Mouse (Mus musculus) cortical plate, adult 2 months (tissue): ENCODE results near the gene Tiparp. TPM values are rescaled to one million over a fixed set of nuclear protein-coding genes. Genes with fewer than 3 reads are reported as not detected.

Experiments
- H3K27ac ChIP-seq: fragments of 200-500 bp; 2 replicates; pipeline ENCODE4 v1.5.1; 2012; ENCODE audit warnings: low read length, control low read depth, inconsistent platforms; ENCODE audit not compliant: insufficient read depth
- H3K4me1 ChIP-seq: fragments of 200-500 bp; 2 replicates; pipeline ENCODE4 v1.6.1; 2011; ENCODE audit warnings: low read length; ENCODE audit not compliant: control insufficient read depth, insufficient read depth
- H3K4me3 ChIP-seq: fragments of 200-500 bp; 2 replicates; pipeline ENCODE4 v1.5.1; 2011; ENCODE audit warnings: mild to moderate bottlenecking, low read length, control low read depth; ENCODE audit not compliant: insufficient read depth
- CTCF ChIP-seq: fragments of 200-500 bp; IDR thresholded peaks from 2 replicates; pipeline ENCODE4 v1.5.1; 2011; ENCODE audit warnings: mild to moderate bottlenecking, control low read depth, low read length; ENCODE audit not compliant: insufficient read depth; ENCODE audit errors: extremely low read depth
- POLR2A ChIP-seq: fragments of 200-500 bp; IDR thresholded peaks from 2 replicates; pipeline ENCODE4 v1.6.1; 2011; ENCODE audit warnings: mild to moderate bottlenecking, low read length, control low read depth; ENCODE audit not compliant: insufficient read depth; ENCODE audit errors: extremely low read depth
- polyA plus RNA-seq: library from polyadenylated mRNA; depleted of rRNA; stranded (reverse); fragments of >200 nt; gene quantifications from 2 replicates; pipeline ENCODE4 v1.2.3, GENCODE M21; 2012

Tiparp gene
- polyA plus RNA-seq, 1 experiment = 8.2 TPM

DNA sequence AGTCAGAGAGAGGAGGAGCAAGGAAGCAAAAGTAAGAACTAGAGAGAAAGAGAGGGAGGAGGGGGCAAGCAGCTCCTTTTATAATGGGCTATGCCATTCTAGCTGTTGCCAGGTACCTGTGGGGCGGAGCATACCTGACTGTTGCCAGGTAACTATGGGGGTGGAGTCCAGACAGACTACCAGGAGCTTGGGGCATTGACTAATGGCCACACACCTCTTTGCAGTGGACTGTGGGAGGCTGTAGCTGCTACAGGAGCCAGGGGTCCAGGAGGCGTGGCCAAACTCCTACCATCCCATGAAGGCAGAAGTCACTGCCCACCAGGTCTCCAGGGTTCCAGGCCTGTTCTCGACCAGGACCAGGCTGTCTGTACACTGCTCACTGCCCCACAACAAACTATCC is 49.4 kb downstream of the Tiparp start:
- Histone ChIP-seq H3K4me3 (no peak overlapping the region), H3K27ac (no peak overlapping the region)
- TF ChIP-seq POLR2A (no peak), CTCF (no peak)

DNA sequence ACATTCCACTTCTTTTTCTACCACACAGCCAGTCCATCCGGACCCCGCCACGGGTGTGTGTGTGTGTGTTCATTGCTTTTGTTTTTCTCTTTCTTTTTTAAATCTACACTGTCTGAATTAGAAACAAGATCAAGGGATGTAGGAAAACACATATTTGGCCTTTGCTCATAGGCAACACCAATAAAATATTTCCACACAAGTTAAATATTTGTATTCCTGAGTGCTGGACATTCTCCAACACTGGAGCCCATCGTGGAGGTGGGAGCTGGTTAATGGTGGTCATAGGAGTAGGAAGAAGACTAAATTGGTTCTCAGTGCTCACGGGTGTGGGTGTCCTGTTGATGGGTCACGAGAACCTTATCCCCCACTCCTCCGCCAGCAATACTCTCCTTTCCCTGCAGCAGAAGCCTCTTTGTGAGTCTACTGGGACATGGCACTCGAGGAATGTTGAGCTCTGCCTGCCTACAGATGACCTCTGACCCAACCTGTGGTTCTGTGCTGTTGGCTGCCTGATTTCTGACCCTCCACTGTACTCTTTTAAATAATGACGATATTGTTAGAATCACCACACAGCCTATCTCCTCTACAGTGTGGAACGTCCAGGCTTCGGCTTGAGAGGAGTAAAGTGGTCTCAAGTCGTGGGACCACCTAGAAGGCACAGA is 51.2 kb downstream of the Tiparp start:
- no peak overlapping the region for H3K4me3 ChIP-seq
- H3K27ac ChIP-seq = no peak overlapping the region
- TF ChIP-seq POLR2A (no peak), CTCF (no peak)
- H3K4me1 ChIP-seq = no peaks in the 10 kb centered on the region

More for the DNA sequence above, 49.4 kb downstream of the Tiparp start:
- no peaks in the 10 kb centered on the region for H3K4me1 ChIP-seq

DNA sequence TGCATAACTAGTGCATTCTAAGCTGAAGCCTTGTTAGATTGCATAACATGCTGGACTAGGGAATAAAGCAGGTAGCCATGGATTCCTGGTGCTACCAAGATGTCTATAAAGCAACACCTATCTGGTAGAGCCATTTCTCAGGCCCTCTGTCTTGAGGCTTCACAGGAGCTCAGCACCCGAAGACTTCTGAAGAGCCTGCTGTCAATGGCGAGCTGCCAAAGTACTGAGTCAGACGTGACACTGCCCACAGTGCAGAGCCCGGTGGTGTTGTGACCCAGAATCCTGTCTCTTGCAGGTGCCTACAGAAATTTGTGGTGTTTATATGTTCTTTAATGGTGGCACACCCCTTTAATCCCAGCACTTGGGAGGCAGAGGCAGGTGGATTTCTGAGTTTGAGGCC is 53.4 kb downstream of the Tiparp start:
- TF ChIP-seq CTCF = no peak
- TF ChIP-seq POLR2A = no peak
- Histone ChIP-seq H3K4me3 (no peak overlapping the region), H3K4me1 (0 out of 2 replicates have a peak, but pooled peaks cover under 1% of the 10 kb centered on the region), H3K27ac (no peak overlapping the region)

DNA sequence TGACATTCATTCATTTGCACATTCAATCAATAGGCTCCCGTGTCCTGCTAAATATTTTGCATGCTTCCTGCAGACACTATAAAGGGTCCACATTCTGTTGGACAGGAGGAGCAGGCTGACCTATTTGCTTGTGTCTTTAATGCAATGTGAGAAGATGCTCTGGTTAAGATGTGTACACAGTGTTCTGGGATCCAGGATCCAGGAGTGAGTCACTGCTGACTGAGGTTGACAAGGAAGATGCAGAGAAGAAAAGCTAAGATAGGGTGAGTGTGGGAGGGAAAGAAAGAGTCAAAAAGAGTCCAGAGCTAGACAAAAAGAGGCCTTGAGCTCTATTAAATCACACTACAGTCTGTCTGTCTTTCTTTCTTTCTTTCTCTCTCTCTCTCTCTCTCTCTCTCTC is 56.1 kb downstream of the Tiparp start:
- no peak for TF ChIP-seq POLR2A
- no peak for TF ChIP-seq CTCF
- Histone ChIP-seq H3K4me3 (no peak overlapping the region), H3K4me1 (0 out of 2 replicates have a peak, but pooled peaks cover 2% of the 10 kb centered on the region), H3K27ac (no peak overlapping the region)

DNA sequence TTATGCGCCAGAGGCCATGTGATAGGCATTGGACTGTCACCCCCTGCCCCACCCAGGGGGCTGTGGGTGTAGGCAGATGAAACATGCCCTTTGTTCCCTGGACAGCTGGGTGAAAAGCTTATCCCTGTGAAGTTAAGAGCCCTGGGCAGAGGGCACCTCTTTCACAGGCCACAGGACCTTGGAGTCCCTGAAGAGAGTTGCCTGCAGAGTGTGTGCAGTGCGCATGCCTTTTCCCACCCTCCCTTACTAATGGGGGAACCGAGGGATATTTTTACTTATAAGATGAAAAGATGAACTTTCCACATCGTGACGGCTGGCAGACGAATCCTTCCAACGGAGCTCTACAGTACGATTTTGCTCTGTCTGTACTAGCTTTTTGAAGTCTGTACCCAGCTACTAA is 57.1 kb downstream of the Tiparp start:
- no peak for TF ChIP-seq CTCF
- TF ChIP-seq POLR2A = no peak
- Histone ChIP-seq H3K4me3 (no peak overlapping the region), H3K27ac (no peak overlapping the region), H3K4me1 (0 out of 2 replicates have a peak, but pooled peaks cover 2% of the 10 kb centered on the region)

DNA sequence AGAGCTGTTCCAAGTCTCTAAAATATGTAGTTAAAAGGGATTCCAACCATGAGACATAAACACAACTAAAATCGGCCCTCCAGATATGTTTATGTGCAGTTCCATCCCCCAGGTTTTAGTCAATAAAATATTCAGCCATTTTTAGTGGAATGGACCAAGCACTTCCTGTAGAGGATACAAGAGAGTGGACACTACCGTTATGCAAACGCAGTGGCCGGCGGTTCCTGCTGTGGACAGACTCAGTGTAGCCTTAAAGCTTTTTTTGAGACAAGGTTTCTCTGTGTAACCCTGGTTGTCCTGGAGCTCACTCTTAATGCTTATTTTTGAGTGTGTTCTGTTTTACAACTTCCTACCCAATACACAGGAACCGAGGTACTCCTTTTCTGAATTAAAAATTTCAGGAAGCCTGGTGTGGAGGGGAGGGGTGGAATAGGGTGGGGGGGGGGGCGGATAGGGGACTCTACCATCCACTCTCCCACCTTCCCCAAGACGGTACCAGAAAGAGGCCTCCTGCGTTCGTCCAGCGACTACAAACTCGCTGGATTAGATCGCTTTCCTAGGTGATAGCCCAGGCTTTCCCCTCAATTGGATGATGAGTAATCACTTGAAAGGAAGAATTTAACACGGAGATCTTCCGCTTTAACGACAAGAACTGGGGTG is 57.7 kb downstream of the Tiparp start:
- no peak for TF ChIP-seq POLR2A
- 0 out of 2 replicates have a peak, but pooled peaks cover 2% of the 10 kb centered on the region for H3K4me1 ChIP-seq
- H3K4me3 ChIP-seq = peak overlapping the region; percentile 10; the same call in 1 of the 2 replicates
- H3K27ac ChIP-seq = no peak overlapping the region

DNA sequence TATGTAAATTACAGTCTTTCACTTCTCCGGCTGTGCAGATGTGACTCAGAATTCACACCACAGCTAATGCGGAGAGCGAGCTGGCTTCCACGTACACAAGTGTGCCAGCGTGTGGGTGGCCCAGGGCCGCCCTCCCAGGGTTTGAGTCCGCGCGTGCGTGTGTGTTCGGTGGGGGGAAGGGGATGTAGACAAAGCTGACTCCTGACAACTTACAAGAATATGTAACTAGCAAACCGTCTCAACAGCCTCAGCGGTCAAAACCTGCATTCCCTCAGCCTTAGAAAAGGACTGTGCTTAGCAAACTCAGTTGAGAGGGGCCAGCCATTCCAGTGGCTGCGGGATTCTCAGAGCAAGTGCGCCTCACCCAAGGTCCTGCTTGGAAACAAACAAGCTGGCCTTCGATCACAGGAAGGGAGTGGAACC is 58.3 kb downstream of the Tiparp start:
- H3K4me1 ChIP-seq = 0 out of 2 replicates have a peak, but pooled peaks cover 2% of the 10 kb centered on the region
- H3K4me3 ChIP-seq = peak overlapping the region; percentile 10; the same call in 1 of the 2 replicates
- TF ChIP-seq POLR2A (no peak), CTCF (no peak)
- no peak overlapping the region for H3K27ac ChIP-seq

DNA sequence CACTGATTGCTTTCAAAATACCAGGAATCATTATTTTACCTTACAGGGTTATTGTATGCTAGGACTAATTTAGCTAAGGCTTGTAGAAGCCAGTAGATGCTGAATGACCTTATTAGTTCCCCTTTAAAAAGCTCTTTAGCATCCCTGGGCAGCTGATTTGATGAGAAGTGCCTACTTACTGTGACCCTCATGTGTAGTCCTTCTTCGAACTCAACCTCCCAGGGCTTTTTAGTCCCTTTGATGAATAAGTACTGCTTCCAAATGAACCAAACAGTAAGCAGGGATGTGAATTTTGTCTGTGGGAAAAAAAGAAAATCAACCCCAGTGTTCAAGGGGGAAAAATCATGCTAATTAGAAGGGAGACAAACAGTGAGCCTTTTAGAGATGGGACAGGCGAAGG is 58.8 kb downstream of the Tiparp start:
- TF ChIP-seq POLR2A (no peak), CTCF (no peak)
- Histone ChIP-seq H3K4me3 (no peak overlapping the region; the same call in 1 of the 2 replicates), H3K4me1 (0 out of 2 replicates have a peak, but pooled peaks cover 2% of the 10 kb centered on the region), H3K27ac (no peak overlapping the region)

DNA sequence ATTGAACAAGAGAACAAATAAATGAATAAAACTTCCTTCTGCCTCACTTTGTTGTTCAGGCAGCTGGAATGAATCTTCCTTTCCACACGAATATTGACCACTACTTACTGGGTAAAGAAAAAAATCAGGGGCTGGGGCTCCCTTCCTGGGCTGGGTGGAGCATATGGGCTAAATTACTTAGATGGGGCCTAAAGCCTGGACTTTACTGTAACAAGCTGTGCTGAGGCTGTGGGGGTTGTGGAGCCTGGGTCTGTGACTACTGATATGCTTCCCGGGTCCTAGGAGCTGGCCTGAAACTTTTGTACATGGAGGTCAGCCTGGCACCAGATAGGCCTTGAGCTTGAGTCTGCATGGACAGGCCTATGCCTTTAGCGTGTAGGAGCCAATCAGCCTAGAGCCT is 60.2 kb downstream of the Tiparp start:
- H3K4me3 ChIP-seq = no peak overlapping the region
- H3K27ac ChIP-seq = no peak overlapping the region
- 0 out of 2 replicates have a peak, but pooled peaks cover 2% of the 10 kb centered on the region for H3K4me1 ChIP-seq
- TF ChIP-seq POLR2A = no peak
- TF ChIP-seq CTCF = no peak

DNA sequence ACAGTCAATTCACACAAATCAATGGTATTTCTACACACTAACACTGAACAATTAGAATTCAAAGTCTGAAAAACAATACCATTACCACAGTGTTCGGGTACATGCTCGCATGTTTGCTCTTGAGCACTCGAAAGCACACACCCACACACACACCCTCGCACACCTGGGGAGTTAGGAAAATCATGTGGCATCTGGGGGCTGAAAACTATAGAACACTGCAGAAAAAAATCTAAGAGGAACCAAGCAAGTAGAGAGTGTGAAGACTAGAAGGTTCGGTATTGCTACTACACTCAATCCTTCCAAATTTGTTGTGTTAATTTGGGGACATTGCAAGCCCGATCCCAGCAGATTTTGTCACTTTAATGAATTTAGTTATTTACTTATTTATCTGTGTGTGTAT is 64.6 kb downstream of the Tiparp start:
- TF ChIP-seq POLR2A = no peak
- no peak for TF ChIP-seq CTCF
- Histone ChIP-seq H3K27ac (no peak overlapping the region), H3K4me1 (no peaks in the 10 kb centered on the region), H3K4me3 (no peak overlapping the region)
